Mouse (Mus musculus) embryonic facial prominence, embryonic 13.5 days (tissue): ENCODE results near the gene Nphs2. TPM values are rescaled to one million over a fixed set of nuclear protein-coding genes. Genes with fewer than 3 reads are reported as not detected.
"Not testable (repeated sequence)": the region's sequence is repeated elsewhere in the genome, so short reads cannot be mapped to it uniquely, and the experiment has no call there.

Experiments used
- ATAC-seq: fragments of 200-750 bp; cut with Nextera tagmentation; 2 replicates; pipeline ENCODE4 v1.8.0; 2017; ENCODE audit warnings: low read depth; ENCODE audit not compliant: insufficient number of reproducible peaks, insufficient read depth, low FRiP score, low TSS enrichment
- H3K27ac ChIP-seq: fragments of 300-500 bp; sonication (generic); 2 replicates; pipeline ENCODE4 v1.5.1; 2015; ENCODE audit warnings: moderate library complexity, mild to moderate bottlenecking, inconsistent platforms
- H3K27me3 ChIP-seq: fragments of 300-500 bp; sonication (generic); 2 replicates; pipeline ENCODE4 v1.6.1; 2015; ENCODE audit warnings: mild to moderate bottlenecking, inconsistent platforms
- H3K36me3 ChIP-seq: fragments of 300-500 bp; sonication (generic); 2 replicates; pipeline ENCODE4 v1.6.1; 2015; ENCODE audit warnings: mild to moderate bottlenecking, inconsistent platforms
- H3K4me1 ChIP-seq: fragments of 300-500 bp; sonication (generic); 2 replicates; pipeline ENCODE4 v1.6.1; 2015; ENCODE audit warnings: inconsistent platforms
- H3K4me2 ChIP-seq: fragments of 300-500 bp; sonication (generic); 2 replicates; pipeline ENCODE4 v1.6.1; 2015; ENCODE audit warnings: moderate library complexity, mild to moderate bottlenecking, inconsistent platforms
- H3K4me3 ChIP-seq: fragments of 300-500 bp; sonication (generic); 2 replicates; pipeline ENCODE4 v1.5.1; 2015; ENCODE audit warnings: mild to moderate bottlenecking, inconsistent platforms
- H3K9ac ChIP-seq: fragments of 300-500 bp; sonication (generic); 2 replicates; pipeline ENCODE4 v1.6.1; 2015; ENCODE audit warnings: mild to moderate bottlenecking, inconsistent platforms
- H3K9me3 ChIP-seq: fragments of 300-500 bp; sonication (generic); 2 replicates; pipeline ENCODE4 v1.6.1; 2016; ENCODE audit warnings: inconsistent platforms
- WGBS: fragments of 180-500 bp; shearing (Covaris S2); methylation state at CpG from one replicate; pipeline ENCODE4 v1.1.7; 2015; ENCODE audit warnings: mixed read lengths; 5-methylcytosine and 5-hydroxymethylcytosine counted together
- polyA plus RNA-seq: library from polyadenylated mRNA; unstranded; fragments of >200 nt; fragmentation: Nextera tagmentation; extraction: Ambion mirVana; gene quantifications from 2 replicates; pipeline ENCODE4 v1.2.1, GENCODE M21; 2015

Nphs2 gene
- polyA plus RNA-seq, 1 experiment from 2014 or later: not detected

- H3K27me3 ChIP-seq, H3K36me3 ChIP-seq, H3K9ac ChIP-seq, H3K4me1 ChIP-seq, H3K4me3 ChIP-seq, H3K4me2 ChIP-seq, H3K9me3 ChIP-seq, H3K27ac ChIP-seq, ATAC-seq: not testable (repeated sequence)
- WGBS: 65% methylated on average over 10 of the region's 10 CpGs
These were observed 21.3 kb upstream of the Nphs2 start for GRCm38 (mm10) chr1:156289222-156289587.

GRCm38 (mm10) chr1:156290016-156290415 lies 20.5 kb upstream of the Nphs2 start:
- H3K4me1 ChIP-seq: no peaks in the 10 kb centered on the region
- H3K4me2 ChIP-seq: no peak overlapping the region

GRCm38 (mm10) chr1:156302911-156303749 lies 7.4 kb upstream of the Nphs2 start, which contains the start of gene Tdrd5:
Gene Tdrd5 (minus strand): TSS chr1:156303664.
- Histone ChIP-seq H3K36me3 (no peaks in the 10 kb centered on the region), H3K4me1 (peaks cover 10% of the 10 kb centered on the region), H3K4me3 (peak within 1 kb of the TSS; percentile 64), H3K27ac (no peak within 1 kb of the TSS), H3K9ac (peak within 1 kb of the TSS; percentile 67), H3K4me2 (peak within 1 kb of the TSS; percentile 99), H3K9me3 (0 out of 2 replicates have a peak, but pooled peaks cover 5% of the 10 kb centered on the region), H3K27me3 (peaks cover 66% of the 10 kb centered on the region)
- WGBS: under 1% methylated on average over 83 of the region's 85 CpGs
- no peak for ATAC-seq

More at GRCm38 (mm10) chr1:156290016-156290415, 20.5 kb upstream of the Nphs2 start:
- no peaks in the 10 kb centered on the region for H3K9me3 ChIP-seq
- H3K36me3 ChIP-seq: no peaks in the 10 kb centered on the region
- H3K27me3 ChIP-seq: no peaks in the 10 kb centered on the region
- no peak overlapping the region for H3K27ac ChIP-seq
- ATAC-seq: no peak
- H3K4me3 ChIP-seq: no peak overlapping the region
- 94% methylated on average over 6 of the region's 6 CpGs for WGBS
- H3K9ac ChIP-seq: no peak overlapping the region

- H3K36me3 ChIP-seq: no peaks in the 10 kb centered on the region
- 64% methylated on average over 1 of the region's 1 CpGs for WGBS
- H3K4me3 ChIP-seq: no peak overlapping the region
- H3K27ac ChIP-seq: no peak overlapping the region
- peaks cover 7% of the 10 kb centered on the region for H3K4me1 ChIP-seq
- H3K9ac ChIP-seq: no peak overlapping the region
- peaks cover 83% of the 10 kb centered on the region for H3K27me3 ChIP-seq
- ATAC-seq: no peak
- H3K4me2 ChIP-seq: no peak overlapping the region
- H3K9me3 ChIP-seq: no peaks in the 10 kb centered on the region
These were observed 1.9 kb upstream of the Nphs2 start for GRCm38 (mm10) chr1:156308595-156308994.

- Histone ChIP-seq H3K9ac (no peak overlapping the region), H3K27ac (no peak overlapping the region), H3K9me3 (no peaks in the 10 kb centered on the region), H3K4me2 (no peak overlapping the region), H3K36me3 (no peaks in the 10 kb centered on the region), H3K4me3 (no peak overlapping the region), H3K27me3 (no peaks in the 10 kb centered on the region), H3K4me1 (no peaks in the 10 kb centered on the region)
- 89% methylated on average over 9 of the region's 9 CpGs for WGBS
- ATAC-seq: no peak
These were observed 12.6 kb downstream of the Nphs2 start for GRCm38 (mm10) chr1:156323126-156323525.

- Histone ChIP-seq H3K27ac (no peak overlapping the region), H3K27me3 (no peaks in the 10 kb centered on the region), H3K9ac (no peak overlapping the region), H3K4me1 (no peaks in the 10 kb centered on the region), H3K9me3 (no peaks in the 10 kb centered on the region), H3K4me2 (no peak overlapping the region), H3K4me3 (no peak overlapping the region), H3K36me3 (no peaks in the 10 kb centered on the region)
- ATAC-seq: no peak
- WGBS: 62% methylated on average over 4 of the region's 4 CpGs
These were observed 30.3 kb downstream of the Nphs2 start for GRCm38 (mm10) chr1:156340847-156341246.

- Histone ChIP-seq H3K4me2 (no peak overlapping the region), H3K27ac (no peak overlapping the region), H3K27me3 (no peaks in the 10 kb centered on the region), H3K4me1 (no peaks in the 10 kb centered on the region), H3K36me3 (no peaks in the 10 kb centered on the region), H3K9me3 (no peaks in the 10 kb centered on the region), H3K4me3 (no peak overlapping the region), H3K9ac (no peak overlapping the region)
- no peak for ATAC-seq
- WGBS: 57% methylated on average over 4 of the region's 4 CpGs
These were observed 33.9 kb downstream of the Nphs2 start for GRCm38 (mm10) chr1:156344433-156344832.

- Histone ChIP-seq H3K27me3 (no peaks in the 10 kb centered on the region), H3K9ac (no peak overlapping the region), H3K4me1 (no peaks in the 10 kb centered on the region), H3K27ac (no peak overlapping the region), H3K36me3 (no peaks in the 10 kb centered on the region), H3K4me3 (no peak overlapping the region), H3K4me2 (no peak overlapping the region), H3K9me3 (no peaks in the 10 kb centered on the region)
- 88% methylated on average over 4 of the region's 4 CpGs for WGBS
- no peak for ATAC-seq
These were observed 35.1 kb downstream of the Nphs2 start for GRCm38 (mm10) chr1:156345633-156346032.

GRCm38 (mm10) chr1:156349031-156349430 lies 38.5 kb downstream of the Nphs2 start:
- H3K9me3 ChIP-seq: no peaks in the 10 kb centered on the region
- no peak overlapping the region for H3K27ac ChIP-seq
- no peak overlapping the region for H3K9ac ChIP-seq
- no peak overlapping the region for H3K4me3 ChIP-seq
- 78% methylated on average over 4 of the region's 4 CpGs for WGBS
- H3K27me3 ChIP-seq: no peaks in the 10 kb centered on the region
- no peak for ATAC-seq
- no peaks in the 10 kb centered on the region for H3K36me3 ChIP-seq
- H3K4me1 ChIP-seq: no peaks in the 10 kb centered on the region
- no peak overlapping the region for H3K4me2 ChIP-seq

GRCm38 (mm10) chr1:156350441-156350840 lies 39.9 kb downstream of the Nphs2 start:
- 84% methylated on average over 4 of the region's 4 CpGs for WGBS

GRCm38 (mm10) chr1:156352466-156352865 lies 41.9 kb downstream of the Nphs2 start:
- ATAC-seq: no peak
- WGBS: 94% methylated on average over 2 of the region's 2 CpGs

More at GRCm38 (mm10) chr1:156350441-156350840, 39.9 kb downstream of the Nphs2 start:
- H3K4me2 ChIP-seq: no peak overlapping the region
- H3K36me3 ChIP-seq: no peaks in the 10 kb centered on the region
- H3K4me3 ChIP-seq: no peak overlapping the region
- no peaks in the 10 kb centered on the region for H3K9me3 ChIP-seq
- H3K27ac ChIP-seq: no peak overlapping the region
- no peaks in the 10 kb centered on the region for H3K4me1 ChIP-seq
- no peak for ATAC-seq
- H3K27me3 ChIP-seq: no peaks in the 10 kb centered on the region
- no peak overlapping the region for H3K9ac ChIP-seq

GRCm38 (mm10) chr1:156365740-156366139 lies 55.2 kb downstream of the Nphs2 start, which contains the start of gene Gm2000:
Gene Gm2000 (plus strand): TSS chr1:156366040.
- H3K4me3 ChIP-seq: no peak within 1 kb of the TSS
- H3K4me2 ChIP-seq: no peak within 1 kb of the TSS
- no peaks in the 10 kb centered on the region for H3K27me3 ChIP-seq
- 0 out of 2 replicates have a peak, but pooled peaks cover 3% of the 10 kb centered on the region for H3K9me3 ChIP-seq
- H3K27ac ChIP-seq: no peak within 1 kb of the TSS
- no peaks in the 10 kb centered on the region for H3K4me1 ChIP-seq
- ATAC-seq: no peak
- 91% methylated on average over 8 of the region's 8 CpGs for WGBS
- H3K36me3 ChIP-seq: no peaks in the 10 kb centered on the region
- H3K9ac ChIP-seq: no peak within 1 kb of the TSS

More at GRCm38 (mm10) chr1:156352466-156352865, 41.9 kb downstream of the Nphs2 start:
- H3K4me1 ChIP-seq: no peaks in the 10 kb centered on the region
- H3K4me2 ChIP-seq: no peak overlapping the region
- H3K9me3 ChIP-seq: no peaks in the 10 kb centered on the region
- H3K9ac ChIP-seq: no peak overlapping the region
- no peaks in the 10 kb centered on the region for H3K27me3 ChIP-seq
- no peaks in the 10 kb centered on the region for H3K36me3 ChIP-seq
- H3K27ac ChIP-seq: no peak overlapping the region
- no peak overlapping the region for H3K4me3 ChIP-seq
